Mouse (Mus musculus) G1E (cell line): ENCODE measurements at regions not wholly inside any gene's neighbourhood (a gene's known extent, or its start where the extent isn't known, plus 50 kb on each side); places are given as distances from the start of the nearest gene placed in this dataset.

Experiments
- ATAC-seq: 2 replicates; pipeline ENCODE4 v1.8.0; 2016; ENCODE audit warnings: mild to moderate bottlenecking; ENCODE audit not compliant: insufficient number of reproducible peaks, poor library complexity, low FRiP score, severe bottlenecking; ENCODE audit errors: extremely low read depth
- DNase-seq: peaks from one replicate; pipeline ENCODE4 v3.0.0; 2012; ENCODE audit warnings: low spot score
- H3K27me3 ChIP-seq: 2 replicates; pipeline ENCODE4 v1.6.1; 2012; ENCODE audit warnings: mild to moderate bottlenecking, low read length, inconsistent platforms; ENCODE audit not compliant: insufficient read depth
- H3K36me3 ChIP-seq: replicated peaks from 2 replicates; pipeline ENCODE3; 2012; ENCODE audit warnings: mild to moderate bottlenecking, inconsistent platforms
- H3K4me1 ChIP-seq: 2 replicates; pipeline ENCODE4 v1.6.1; 2012; ENCODE audit warnings: low read depth, low read length, inconsistent platforms, mixed read lengths; ENCODE audit not compliant: insufficient read depth
- H3K4me3 ChIP-seq: 2 replicates; pipeline ENCODE4 v1.5.1; 2012; ENCODE audit warnings: low read depth, mild to moderate bottlenecking, inconsistent platforms, low read length, moderate library complexity, mixed read lengths
- H3K9me3 ChIP-seq: replicated peaks from 2 replicates; pipeline ENCODE4 v1.6.1; 2012; ENCODE audit warnings: inconsistent platforms
- CTCF ChIP-seq: IDR thresholded peaks from 2 replicates; pipeline ENCODE4 v1.5.1; 2012; ENCODE audit warnings: low read depth, low read length, inconsistent platforms, mixed read lengths
- GATA1 ChIP-seq: IDR thresholded peaks from 2 replicates; pipeline ENCODE4 v1.6.1; 2012; ENCODE audit warnings: borderline replicate concordance, low read length, inconsistent platforms, mixed read lengths
- GATA2 ChIP-seq: IDR thresholded peaks from 2 replicates; pipeline ENCODE4 v1.6.1; 2012; ENCODE audit warnings: low read depth, low read length, inconsistent platforms, borderline replicate concordance
- POLR2AphosphoS5 ChIP-seq: IDR thresholded peaks from 2 replicates; pipeline ENCODE4 v1.6.1; 2012; ENCODE audit warnings: low read depth, low read length, inconsistent platforms; ENCODE audit not compliant: insufficient replicate concordance
- TAL1 ChIP-seq: conservative IDR thresholded peaks from 2 replicates; pipeline ENCODE4 v1.6.1; 2012; ENCODE audit warnings: low read depth, low read length, inconsistent platforms, mixed read lengths

- Histone ChIP-seq H3K4me1 (no peaks in the 10 kb centered on the region), H3K4me3 (no peak overlapping the region), H3K27me3 (peaks cover 14% of the 10 kb centered on the region), H3K9me3 (no peaks in the 10 kb centered on the region; the same call in 1 of the 2 replicates), H3K36me3 (no peaks in the 10 kb centered on the region)
- ATAC-seq, result no peak
- DNase-seq, result no peak
- no peak for TF ChIP-seq CTCF
- TF ChIP-seq GATA1, result no peak
- TF ChIP-seq TAL1, result no peak
- no peak for TF ChIP-seq POLR2AphosphoS5
- no peak for TF ChIP-seq GATA2
Measured at GRCm38 (mm10) chr10:42108294-42109014, 90.2 kb upstream of the Armc2 start.

DNA sequence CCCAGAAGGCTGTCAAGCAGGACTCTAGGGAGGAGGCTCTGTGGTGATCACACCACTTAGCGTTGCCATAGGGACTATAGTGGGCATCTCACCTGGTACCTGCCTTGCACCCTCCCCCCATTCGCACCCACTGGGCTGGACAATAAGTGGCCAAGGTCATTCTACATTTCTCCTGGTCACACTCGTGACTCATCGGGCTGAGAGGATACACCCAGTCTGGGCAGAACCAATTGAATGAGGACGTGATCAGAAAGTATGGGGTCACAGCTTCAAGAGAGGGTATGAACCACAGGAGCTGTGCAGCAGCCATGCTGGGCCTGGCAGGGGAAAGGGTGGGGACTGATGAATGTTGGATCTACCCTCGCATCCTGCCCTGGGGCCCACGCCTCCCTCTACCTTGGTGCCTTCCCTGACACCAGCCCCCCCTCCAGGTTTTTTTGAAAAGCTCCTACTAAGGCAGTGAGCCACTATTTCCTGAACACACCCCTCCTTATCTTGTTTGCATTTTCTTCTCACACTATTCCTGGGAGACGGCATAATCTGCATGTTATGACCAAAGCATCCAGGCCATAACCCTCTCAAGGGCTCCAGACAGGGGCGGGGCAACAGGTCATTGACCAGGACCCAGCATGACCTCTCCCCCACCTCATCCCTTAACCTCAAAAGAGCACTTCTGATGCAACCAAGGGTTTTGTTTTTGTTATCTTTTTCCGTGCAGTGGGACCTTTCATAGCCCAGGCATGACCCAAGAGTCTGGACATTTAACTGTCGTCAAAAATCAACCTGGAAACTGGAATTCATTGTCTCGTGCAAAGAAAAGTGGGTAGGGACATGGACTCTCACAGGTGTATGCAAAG, 89.4 kb upstream of the Armc2 start:
- Histone ChIP-seq H3K4me3 (no peak overlapping the region), H3K36me3 (no peaks in the 10 kb centered on the region), H3K9me3 (no peaks in the 10 kb centered on the region), H3K27me3 (peaks cover 15% of the 10 kb centered on the region), H3K4me1 (no peaks in the 10 kb centered on the region)
- ATAC-seq (no peak), DNase-seq (no peak)
- no peak for TF ChIP-seq POLR2AphosphoS5
- no peak for TF ChIP-seq GATA1
- no peak for TF ChIP-seq TAL1
- TF ChIP-seq CTCF, result no peak
- TF ChIP-seq GATA2, result no peak

GRCm38 (mm10) chr10:42106611-42107010, 88.4 kb upstream of the Armc2 start:
- no peak overlapping the region for H3K4me3 ChIP-seq
- no peaks in the 10 kb centered on the region for H3K9me3 ChIP-seq
- no peaks in the 10 kb centered on the region for H3K36me3 ChIP-seq
- TF ChIP-seq GATA1 (no peak), CTCF (no peak), GATA2 (no peak), POLR2AphosphoS5 (no peak), TAL1 (no peak)
- no peak for DNase-seq
- H3K4me1 ChIP-seq, result no peaks in the 10 kb centered on the region
- ATAC-seq, result no peak
- H3K27me3 ChIP-seq, result peaks cover 21% of the 10 kb centered on the region

DNA sequence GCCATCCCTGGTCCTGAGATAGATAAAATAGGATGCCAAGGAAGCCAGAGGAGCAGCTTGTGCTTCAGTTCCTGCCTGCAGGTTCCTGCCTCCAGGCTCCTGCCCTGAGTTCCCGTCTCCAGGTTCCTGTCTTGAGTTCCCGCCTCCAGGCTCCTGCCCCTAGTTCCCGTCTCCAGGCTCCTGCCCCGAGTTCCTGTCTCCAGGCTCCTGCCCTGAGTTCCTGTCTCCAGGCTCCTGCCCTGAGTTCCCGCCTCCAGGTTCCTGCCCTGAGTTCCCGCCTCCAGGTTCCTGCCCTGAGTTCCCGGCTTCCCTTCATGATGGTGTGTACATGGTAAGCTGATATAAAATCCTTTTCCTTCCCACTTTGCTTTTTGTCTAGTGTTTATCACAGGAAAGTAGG, 86.8 kb upstream of the Armc2 start:
- Histone ChIP-seq H3K4me3 (no peak overlapping the region), H3K27me3 (peaks cover 23% of the 10 kb centered on the region), H3K36me3 (no peaks in the 10 kb centered on the region), H3K9me3 (no peaks in the 10 kb centered on the region), H3K4me1 (no peaks in the 10 kb centered on the region)
- ATAC-seq (no peak), DNase-seq (no peak)
- TF ChIP-seq POLR2AphosphoS5 (no peak), TAL1 (no peak), GATA2 (no peak), GATA1 (no peak), CTCF (no peak)

DNA sequence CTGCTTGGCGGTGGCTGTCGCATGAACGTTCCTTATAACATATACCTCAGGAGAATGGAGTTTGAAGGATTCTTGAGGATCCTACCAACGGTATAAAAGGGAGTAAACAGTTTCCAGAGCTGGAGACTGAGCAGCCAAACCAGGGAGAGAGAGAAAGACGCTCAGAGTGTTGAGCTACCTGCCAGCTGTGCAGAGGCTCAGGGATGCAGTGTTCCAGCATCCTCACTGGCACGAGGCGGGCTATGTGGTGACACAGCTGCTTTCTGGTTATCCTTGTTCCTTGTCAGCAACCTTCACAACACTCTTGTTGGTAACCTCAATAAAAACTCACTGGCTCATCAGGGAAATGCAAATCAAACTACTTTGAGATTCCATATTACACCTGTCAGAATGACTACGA, 84.1 kb upstream of the Armc2 start:
- H3K27me3 ChIP-seq, result peaks cover 25% of the 10 kb centered on the region
- no peak for TF ChIP-seq GATA1
- no peak for TF ChIP-seq POLR2AphosphoS5
- no peak for TF ChIP-seq TAL1
- no peak for TF ChIP-seq CTCF
- no peak for TF ChIP-seq GATA2
- no peak overlapping the region for H3K4me3 ChIP-seq
- DNase-seq (no peak), ATAC-seq (no peak)
- no peaks in the 10 kb centered on the region for H3K4me1 ChIP-seq
- no peaks in the 10 kb centered on the region for H3K36me3 ChIP-seq
- H3K9me3 ChIP-seq, result no peaks in the 10 kb centered on the region

GRCm38 (mm10) chr10:42101096-42101495, 82.9 kb upstream of the Armc2 start:
- Histone ChIP-seq H3K4me3 (no peak overlapping the region), H3K9me3 (no peaks in the 10 kb centered on the region), H3K4me1 (no peaks in the 10 kb centered on the region), H3K36me3 (no peaks in the 10 kb centered on the region), H3K27me3 (peaks cover 31% of the 10 kb centered on the region)
- no peak for DNase-seq
- ATAC-seq, result no peak
- TF ChIP-seq TAL1, result no peak
